Mouse (Mus musculus) midbrain, postnatal 0 days (tissue): ENCODE data around the gene Itih5. TPM values are rescaled to one million over a fixed set of nuclear protein-coding genes. Genes with fewer than 3 reads are reported as not detected.

Experiments used
- ATAC-seq: fragments of 200-750 bp; cut with Nextera tagmentation; 2 replicates; pipeline ENCODE4 v1.8.0; 2017; ENCODE audit warnings: moderate number of reproducible peaks, mild to moderate bottlenecking, moderate TSS enrichment, moderate library complexity; ENCODE audit not compliant: low FRiP score
- DNase-seq: peaks from one replicate; pipeline ENCODE4 v3.0.0-alpha.2; 2015; ENCODE audit warnings: low spot score
- H3K27ac ChIP-seq: fragments of 300-500 bp; sonication (generic); 2 replicates; pipeline ENCODE4 v1.5.1; 2014; ENCODE audit warnings: low read depth, mild to moderate bottlenecking, low read length, mixed read lengths
- H3K27me3 ChIP-seq: fragments of 300-500 bp; sonication (generic); 2 replicates; pipeline ENCODE4 v1.6.1; 2014; ENCODE audit warnings: low read length, control low read depth, mixed read lengths; ENCODE audit not compliant: insufficient read depth
- H3K36me3 ChIP-seq: fragments of 300-500 bp; sonication (generic); 2 replicates; pipeline ENCODE4 v1.6.1; 2014; ENCODE audit warnings: low read length, control low read depth, mixed read lengths; ENCODE audit not compliant: insufficient read depth
- H3K4me1 ChIP-seq: fragments of 300-500 bp; sonication (generic); 2 replicates; pipeline ENCODE4 v1.6.1; 2014; ENCODE audit warnings: mild to moderate bottlenecking, control low read depth, antibody characterized with exemption, low read length, mixed read lengths; ENCODE audit not compliant: insufficient read depth
- H3K4me2 ChIP-seq: fragments of 300-500 bp; sonication (generic); 2 replicates; pipeline ENCODE4 v1.6.1; 2014; ENCODE audit warnings: low read depth, mild to moderate bottlenecking, low read length, mixed read lengths; ENCODE audit not compliant: poor library complexity, severe bottlenecking
- H3K4me3 ChIP-seq: fragments of 300-500 bp; sonication (generic); 2 replicates; pipeline ENCODE4 v1.5.1; 2014; ENCODE audit warnings: low read depth, mild to moderate bottlenecking, low read length, moderate library complexity
- H3K9ac ChIP-seq: fragments of 300-500 bp; sonication (generic); replicated peaks from 2 replicates; pipeline ENCODE4 v1.6.1; 2014; ENCODE audit warnings: mild to moderate bottlenecking, low read length, moderate library complexity, mixed read lengths; ENCODE audit not compliant: poor library complexity, severe bottlenecking
- H3K9me3 ChIP-seq: fragments of 300-500 bp; sonication (generic); 2 replicates; pipeline ENCODE4 v1.6.1; 2016; ENCODE audit warnings: low read length, control low read depth
- CTCF ChIP-seq: IDR thresholded peaks from 2 replicates; pipeline ENCODE4 v1.5.1; 2016; ENCODE audit warnings: antibody characterized with exemption, mild to moderate bottlenecking
- WGBS: fragments of 180-500 bp; shearing (Covaris S2); extraction: QIAGEN DNeasy Blood & Tissue Kit; methylation state at CpG from one replicate; pipeline ENCODE4 v1.1.7; 2014; 5-methylcytosine and 5-hydroxymethylcytosine counted together
- polyA plus RNA-seq: library from polyadenylated mRNA; unstranded; fragments of >200 nt; fragmentation: Nextera tagmentation; extraction: Ambion mirVana; gene quantifications from 2 replicates; pipeline ENCODE4 v1.2.1, GENCODE M21; 2015
- total RNA-seq: library from RNA; depleted of rRNA; stranded (reverse); fragments of >200 nt; gene quantifications from 2 replicates; pipeline ENCODE4 v1.2.3, GENCODE M21; 2014

The Itih5 gene
- total and polyA plus RNA-seq, 2 experiments from 2014 or later: 10.2 to 18.3 TPM

GRCm38 (mm10) chr2:10215876-10216565 is 62.6 kb downstream of the Itih5 start:
- peak; percentile 28 for ATAC-seq
- no peaks in the 10 kb centered on the region for H3K4me1 ChIP-seq
- no peak overlapping the region for H3K4me2 ChIP-seq
- no peaks in the 10 kb centered on the region for H3K27me3 ChIP-seq
- no peaks in the 10 kb centered on the region for H3K9me3 ChIP-seq
- no peak overlapping the region for H3K4me3 ChIP-seq
- TF ChIP-seq CTCF: no peak
- no peak for DNase-seq
- H3K9ac ChIP-seq: no peak overlapping the region
- 80% methylated on average over 7 of the region's 7 CpGs for WGBS
- no peaks in the 10 kb centered on the region for H3K36me3 ChIP-seq
- no peak overlapping the region for H3K27ac ChIP-seq

GRCm38 (mm10) chr2:10216566-10217247 is 63.3 kb downstream of the Itih5 start:
- Histone ChIP-seq H3K27me3 (no peaks in the 10 kb centered on the region), H3K4me2 (no peak overlapping the region), H3K27ac (no peak overlapping the region), H3K9me3 (no peaks in the 10 kb centered on the region), H3K4me1 (no peaks in the 10 kb centered on the region), H3K4me3 (no peak overlapping the region), H3K9ac (no peak overlapping the region), H3K36me3 (no peaks in the 10 kb centered on the region)
- DNase-seq (peak; percentile 76), ATAC-seq (peak; percentile 71)
- TF ChIP-seq CTCF: no peak
- 29% methylated on average over 7 of the region's 7 CpGs for WGBS

- no peak overlapping the region for H3K27ac ChIP-seq
- ATAC-seq (no peak), DNase-seq (no peak)
- H3K36me3 ChIP-seq: no peaks in the 10 kb centered on the region
- no peaks in the 10 kb centered on the region for H3K4me1 ChIP-seq
- 87% methylated on average over 4 of the region's 4 CpGs for WGBS
- no peak for TF ChIP-seq CTCF
- H3K4me2 ChIP-seq: no peak overlapping the region
- H3K9ac ChIP-seq: no peak overlapping the region
- no peaks in the 10 kb centered on the region for H3K27me3 ChIP-seq
- no peaks in the 10 kb centered on the region for H3K9me3 ChIP-seq
- no peak overlapping the region for H3K4me3 ChIP-seq
Observed at GRCm38 (mm10) chr2:10221862-10222261, 68.5 kb downstream of the Itih5 start.

GRCm38 (mm10) chr2:10226907-10227306 is 73.5 kb downstream of the Itih5 start:
- 73% methylated on average over 1 of the region's 1 CpGs for WGBS
- no peak for DNase-seq

GRCm38 (mm10) chr2:10231971-10232370 is 78.6 kb downstream of the Itih5 start:
- TF ChIP-seq CTCF: no peak
- H3K4me1 ChIP-seq: no peaks in the 10 kb centered on the region
- H3K27ac ChIP-seq: no peak overlapping the region
- no peak overlapping the region for H3K4me2 ChIP-seq
- DNase-seq: peak; percentile 20
- no peak overlapping the region for H3K4me3 ChIP-seq
- H3K9me3 ChIP-seq: no peaks in the 10 kb centered on the region
- H3K27me3 ChIP-seq: no peaks in the 10 kb centered on the region
- 67% methylated on average over 6 of the region's 6 CpGs for WGBS
- ATAC-seq: no peak
- no peak overlapping the region for H3K9ac ChIP-seq
- H3K36me3 ChIP-seq: no peaks in the 10 kb centered on the region

More at GRCm38 (mm10) chr2:10226907-10227306, 73.5 kb downstream of the Itih5 start:
- Histone ChIP-seq H3K4me3 (no peak overlapping the region), H3K4me2 (no peak overlapping the region), H3K27ac (no peak overlapping the region), H3K36me3 (no peaks in the 10 kb centered on the region), H3K9ac (no peak overlapping the region), H3K27me3 (no peaks in the 10 kb centered on the region), H3K4me1 (no peaks in the 10 kb centered on the region), H3K9me3 (no peaks in the 10 kb centered on the region)
- ATAC-seq: no peak
- no peak for TF ChIP-seq CTCF

GRCm38 (mm10) chr2:10236554-10236953 is 83.2 kb downstream of the Itih5 start:
- H3K4me3 ChIP-seq: no peak overlapping the region
- WGBS: 87% methylated on average over 2 of the region's 2 CpGs

More at GRCm38 (mm10) chr2:10236554-10236953, 83.2 kb downstream of the Itih5 start:
- ATAC-seq (no peak), DNase-seq (no peak)
- Histone ChIP-seq H3K4me2 (no peak overlapping the region), H3K9ac (no peak overlapping the region), H3K9me3 (no peaks in the 10 kb centered on the region), H3K27me3 (no peaks in the 10 kb centered on the region), H3K4me1 (no peaks in the 10 kb centered on the region), H3K27ac (no peak overlapping the region), H3K36me3 (no peaks in the 10 kb centered on the region)
- TF ChIP-seq CTCF: no peak; the same call in 1 of the 2 replicates
